Mouse (Mus musculus): Measurements from ENCODE around the gene Ubr3.
A peak's percentile ranks its signal among the peaks of the same experiment; 100 is the strongest.

The Ubr3 gene

GRCm38 (mm10) chr2:70024454-70024853, 127.4 kb downstream of the Ubr3 start:
- no peak for DNase-seq (ENCODE audit: inconsistent age in 2 of 2, low spot score in 1 of 2)

- no peak for DNase-seq (ENCODE audit: inconsistent age in 2 of 2, low spot score in 1 of 2)
Observed at GRCm38 (mm10) chr2:70025711-70026110, 128.7 kb downstream of the Ubr3 start.

GRCm38 (mm10) chr2:70031472-70031871, 134.4 kb downstream of the Ubr3 start:
- peak in 1 of 2 experiments; percentile 55 for DNase-seq (ENCODE audit: inconsistent age in 2 of 2, low spot score in 1 of 2)

DNA sequence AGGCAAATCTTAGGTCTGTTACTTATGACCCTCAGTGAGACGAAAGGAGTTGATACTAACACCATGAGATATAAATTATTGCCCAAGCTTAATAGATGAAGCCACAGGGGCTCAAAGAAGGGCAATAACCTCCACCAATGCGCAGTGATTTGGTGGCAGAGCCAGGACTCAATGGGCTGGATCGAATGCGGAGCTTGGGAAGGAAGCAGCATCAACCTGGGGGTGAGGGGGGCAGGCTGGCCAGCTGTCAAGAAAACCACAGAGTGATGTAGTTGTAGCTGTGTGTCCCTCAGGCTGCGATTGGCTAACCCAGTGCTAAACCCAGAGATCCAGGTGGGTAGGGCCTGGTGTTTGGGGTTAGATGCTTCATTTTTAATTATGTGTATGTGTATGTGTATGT, 137.8 kb downstream of the Ubr3 start:
- no peak for DNase-seq (ENCODE audit: inconsistent age in 2 of 2, low spot score in 1 of 2)

GRCm38 (mm10) chr2:70035358-70035757, 138.3 kb downstream of the Ubr3 start:
- DNase-seq (ENCODE audit: inconsistent age in 2 of 2, low spot score in 1 of 2): no peak

- DNase-seq (ENCODE audit: inconsistent age in 2 of 2, low spot score in 1 of 2): peak in 1 of 2 experiments; percentile 68
Observed at GRCm38 (mm10) chr2:70037221-70037620, 140.2 kb downstream of the Ubr3 start.

- DNase-seq (ENCODE audit: inconsistent age in 2 of 2, low spot score in 1 of 2): no peak
Observed at GRCm38 (mm10) chr2:70038752-70039151, 141.7 kb downstream of the Ubr3 start, which contains the start of gene Myo3b. TSS of gene Myo3b (plus strand) at chr2:70039126.

DNA sequence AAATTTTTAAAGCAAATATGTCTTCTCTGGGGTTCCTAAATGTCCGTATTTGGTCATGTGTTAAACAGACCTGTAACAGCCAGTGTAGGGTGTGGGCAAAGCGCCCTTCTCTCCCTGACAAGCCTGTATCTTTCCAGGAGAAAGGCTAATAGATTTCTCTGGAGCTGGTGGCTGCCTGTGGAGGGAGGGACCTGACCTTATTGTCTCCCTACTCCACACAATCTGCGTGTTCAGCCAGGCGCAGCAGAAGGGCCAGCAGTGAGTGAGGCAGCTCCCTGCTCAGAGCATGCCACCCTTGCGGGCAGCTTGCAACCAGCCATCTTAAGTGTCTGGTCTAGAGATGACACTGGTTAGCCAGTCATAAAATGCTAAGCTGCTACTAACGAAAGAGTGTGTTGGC, 147.4 kb downstream of the Ubr3 start:
- no peak for DNase-seq (ENCODE audit: inconsistent age in 2 of 2, low spot score in 1 of 2)

DNA sequence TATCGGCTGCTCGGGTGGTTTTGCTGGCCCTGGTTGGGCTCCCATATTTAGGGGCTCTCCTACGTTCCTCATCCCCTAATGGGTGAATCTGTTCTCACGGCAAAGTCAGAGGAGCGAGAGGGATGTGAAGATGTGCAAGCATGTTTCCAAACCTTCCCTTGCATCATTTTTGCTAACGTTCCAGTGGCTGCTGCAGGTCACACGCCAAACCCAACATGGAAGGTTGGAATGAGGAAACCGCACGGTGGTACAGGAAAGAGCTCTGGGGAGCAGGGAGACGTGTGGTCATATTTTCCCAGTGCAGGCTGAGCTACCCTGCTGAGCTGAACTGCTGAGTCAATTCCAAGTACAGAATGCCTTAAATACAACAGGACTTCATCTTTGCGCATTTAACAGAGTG, 150.8 kb downstream of the Ubr3 start:
- DNase-seq (ENCODE audit: inconsistent age in 2 of 2, low spot score in 1 of 2): no peak

GRCm38 (mm10) chr2:70053803-70054202, 156.8 kb downstream of the Ubr3 start:
- DNase-seq (ENCODE audit: inconsistent age in 2 of 2, low spot score in 1 of 2): no peak

- DNase-seq (ENCODE audit: inconsistent age in 2 of 2, low spot score in 1 of 2): no peak
Observed at GRCm38 (mm10) chr2:70058201-70058600, 161.2 kb downstream of the Ubr3 start.

DNA sequence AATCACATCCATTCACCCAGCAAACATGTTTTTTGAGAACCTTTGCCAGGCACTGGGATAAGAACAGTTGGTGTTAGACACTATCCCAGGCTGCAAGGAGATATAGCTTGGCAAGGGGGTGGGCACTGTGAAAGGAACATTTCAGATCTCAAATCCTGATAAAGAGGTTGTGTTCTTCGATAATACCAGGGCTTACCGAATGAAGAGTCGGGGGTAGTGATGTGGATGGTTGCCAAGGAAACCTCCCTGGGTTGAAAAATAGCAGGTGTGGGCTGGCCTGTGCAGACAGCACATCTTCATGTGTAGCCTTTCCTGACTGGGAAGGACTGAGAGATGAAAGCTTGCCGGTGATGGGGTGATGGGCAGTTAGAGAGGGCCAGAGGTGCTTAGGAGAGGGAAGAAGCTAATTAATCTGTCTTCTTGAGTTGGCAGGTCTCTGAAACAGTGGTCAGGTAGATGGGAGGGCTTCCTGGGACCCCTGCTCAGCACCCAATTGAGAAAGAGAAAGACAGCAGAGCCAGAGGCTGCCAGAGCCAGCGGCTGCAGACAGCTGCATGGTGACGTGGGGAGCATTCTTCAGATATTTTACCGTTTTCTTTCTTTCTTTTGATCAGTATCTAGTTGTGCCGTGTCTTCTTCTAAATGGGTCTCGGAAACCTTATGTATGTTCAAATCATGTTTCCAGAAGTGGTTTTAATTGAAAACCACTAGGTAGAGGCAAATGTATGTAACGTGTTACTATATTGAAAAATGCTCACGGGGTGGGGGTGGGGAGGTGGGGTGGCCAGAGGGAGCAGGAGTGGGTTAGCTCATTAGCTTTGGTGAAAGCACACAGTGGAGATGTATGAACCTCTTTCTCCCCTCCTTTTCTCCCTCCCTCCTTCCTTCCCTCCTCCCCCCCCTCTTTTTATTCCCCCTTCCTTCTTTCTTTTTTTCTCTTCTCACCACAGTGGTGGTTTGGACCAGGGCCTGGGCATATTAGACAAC, 163.6 kb downstream of the Ubr3 start:
- no peak for DNase-seq (ENCODE audit: inconsistent age in 2 of 2, low spot score in 1 of 2)

- no peak for DNase-seq (ENCODE audit: inconsistent age in 2 of 2, low spot score in 1 of 2)
Observed at GRCm38 (mm10) chr2:70065116-70065515, 168.1 kb downstream of the Ubr3 start.

- DNase-seq (ENCODE audit: inconsistent age in 2 of 2, low spot score in 1 of 2): no peak
Observed at GRCm38 (mm10) chr2:70065729-70066300, 168.8 kb downstream of the Ubr3 start.

- DNase-seq (ENCODE audit: inconsistent age in 2 of 2, low spot score in 1 of 2): no peak
Observed at GRCm38 (mm10) chr2:70066338-70067022, 169.4 kb downstream of the Ubr3 start.

DNA sequence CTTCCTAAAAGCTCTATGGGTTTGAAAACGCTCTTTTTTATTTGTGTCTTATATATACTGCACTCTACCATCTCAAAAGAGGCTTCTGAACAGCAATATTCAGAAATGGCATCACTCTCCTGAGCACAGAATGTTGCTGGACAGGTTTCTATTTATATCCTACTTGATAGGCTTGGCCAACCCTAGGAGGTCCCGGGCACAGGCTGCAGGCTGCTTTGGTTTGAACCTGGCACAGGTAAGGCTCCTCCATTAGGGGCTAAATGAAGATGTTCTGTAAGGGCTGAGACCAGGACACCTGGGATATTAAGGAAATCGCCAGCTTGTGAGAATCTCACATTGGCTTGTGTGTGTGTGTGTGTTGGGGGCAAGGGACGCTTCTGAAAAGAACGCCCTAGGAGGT, 172.8 kb downstream of the Ubr3 start:
- DNase-seq (ENCODE audit: inconsistent age in 2 of 2, low spot score in 1 of 2): no peak
